Mouse (Mus musculus): ENCODE data around the gene Ddx41.

The Ddx41 gene

GRCm38 (mm10) chr13:55535796-55536193, 663 bp downstream of the Ddx41 start:
- peak; percentile 57 for DNase-seq

- peak; percentile 61 for DNase-seq
Observed at GRCm38 (mm10) chr13:55535191-55535590, 1.3 kb downstream of the Ddx41 start.

- no peak for DNase-seq
Observed at GRCm38 (mm10) chr13:55529198-55529915, 7.1 kb downstream of the Ddx41 start, which contains the start of gene Dok3. TSS of gene Dok3 (minus strand) at chr13:55529296.

GRCm38 (mm10) chr13:55527834-55528772, 8.4 kb downstream of the Ddx41 start:
- DNase-seq: no peak

- DNase-seq: no peak
Observed at GRCm38 (mm10) chr13:55527212-55527611, 9.2 kb downstream of the Ddx41 start.

- DNase-seq: no peak
Observed at GRCm38 (mm10) chr13:55525733-55526553, 10.5 kb downstream of the Ddx41 start.

GRCm38 (mm10) chr13:55523951-55524600, 12.4 kb downstream of the Ddx41 start:
- no peak for DNase-seq

GRCm38 (mm10) chr13:55523278-55523677, 13.2 kb downstream of the Ddx41 start:
- DNase-seq: no peak

- no peak for DNase-seq
Observed at GRCm38 (mm10) chr13:55522730-55523129, 13.7 kb downstream of the Ddx41 start.

GRCm38 (mm10) chr13:55519606-55520005, 16.9 kb downstream of the Ddx41 start:
- DNase-seq: no peak

- DNase-seq: peak; percentile 90
Observed at GRCm38 (mm10) chr13:55516955-55517354, 19.5 kb downstream of the Ddx41 start.

GRCm38 (mm10) chr13:55513828-55514227, 22.6 kb downstream of the Ddx41 start:
- no peak for DNase-seq

GRCm38 (mm10) chr13:55513111-55513748, 23.2 kb downstream of the Ddx41 start, which contains the start of gene Pdlim7:
TSS of gene Pdlim7 (minus strand) at chr13:55513676.
- DNase-seq: peak; percentile 90

GRCm38 (mm10) chr13:55512379-55513031, 24.0 kb downstream of the Ddx41 start:
- DNase-seq: peak; percentile 67

GRCm38 (mm10) chr13:55511492-55511861, 25.0 kb downstream of the Ddx41 start:
- DNase-seq: no peak

- DNase-seq: no peak
Observed at GRCm38 (mm10) chr13:55510668-55511491, 25.6 kb downstream of the Ddx41 start.

- no peak for DNase-seq
Observed at GRCm38 (mm10) chr13:55510332-55510667, 26.2 kb downstream of the Ddx41 start.

GRCm38 (mm10) chr13:55508531-55508930, 27.9 kb downstream of the Ddx41 start:
- DNase-seq: no peak

GRCm38 (mm10) chr13:55507877-55508276, 28.6 kb downstream of the Ddx41 start:
- no peak for DNase-seq

- no peak for DNase-seq
Observed at GRCm38 (mm10) chr13:55506697-55507096, 29.8 kb downstream of the Ddx41 start.
